Mouse (Mus musculus) midbrain, embryonic 13.5 days (tissue): ENCODE measurements around the gene Sgk1. TPM values are rescaled to one million over a fixed set of nuclear protein-coding genes. Genes with fewer than 3 reads are reported as not detected.

ENCODE experiments used
- ATAC-seq: fragments of 200-750 bp; cut with Nextera tagmentation; 2 replicates; pipeline ENCODE4 v1.8.0; 2017; ENCODE audit warnings: mild to moderate bottlenecking, moderate TSS enrichment, moderate library complexity
- H3K27ac ChIP-seq: fragments of 300-500 bp; sonication (generic); 2 replicates; pipeline ENCODE4 v1.5.1; 2015; ENCODE audit warnings: inconsistent platforms, mild to moderate bottlenecking, moderate library complexity
- H3K27me3 ChIP-seq: fragments of 300-500 bp; sonication (generic); 2 replicates; pipeline ENCODE4 v1.6.1; 2015; ENCODE audit warnings: mild to moderate bottlenecking, inconsistent platforms
- H3K36me3 ChIP-seq: fragments of 300-500 bp; sonication (generic); 2 replicates; pipeline ENCODE4 v1.6.1; 2015; ENCODE audit warnings: mild to moderate bottlenecking, inconsistent platforms
- H3K4me1 ChIP-seq: fragments of 300-500 bp; sonication (generic); replicated peaks from 2 replicates; pipeline ENCODE4 v1.6.1; 2015; ENCODE audit warnings: inconsistent platforms
- H3K4me2 ChIP-seq: fragments of 300-500 bp; sonication (generic); replicated peaks from 2 replicates; pipeline ENCODE4 v1.6.1; 2015; ENCODE audit warnings: moderate library complexity, mild to moderate bottlenecking, inconsistent platforms
- H3K4me3 ChIP-seq: fragments of 300-500 bp; sonication (generic); replicated peaks from 2 replicates; pipeline ENCODE4 v1.5.1; 2015; ENCODE audit warnings: mild to moderate bottlenecking, inconsistent platforms
- H3K9ac ChIP-seq: fragments of 300-500 bp; sonication (generic); replicated peaks from 2 replicates; pipeline ENCODE4 v1.6.1; 2015; ENCODE audit warnings: mild to moderate bottlenecking, inconsistent platforms
- H3K9me3 ChIP-seq: fragments of 300-500 bp; sonication (generic); 2 replicates; pipeline ENCODE4 v1.6.1; 2016; ENCODE audit warnings: mild to moderate bottlenecking, inconsistent platforms
- WGBS: fragments of 180-500 bp; shearing (Covaris S2); methylation state at CpG from one replicate; pipeline ENCODE4 v1.1.7; 2015; 5-methylcytosine and 5-hydroxymethylcytosine counted together
- polyA plus RNA-seq: library from polyadenylated mRNA; unstranded; fragments of >200 nt; fragmentation: Nextera tagmentation; extraction: Ambion mirVana; gene quantifications from 2 replicates; pipeline ENCODE4 v1.2.1, GENCODE M21; 2015

The Sgk1 gene
- polyA plus RNA-seq, 1 experiment from 2014 or later = 36.7 TPM

GRCm38 (mm10) chr10:21847931-21848670 is 33.9 kb upstream of the Sgk1 start:
- Histone ChIP-seq H3K4me2 (no peak overlapping the region), H3K9ac (no peak overlapping the region), H3K9me3 (no peaks in the 10 kb centered on the region), H3K4me1 (0 out of 2 replicates have a peak, but pooled peaks cover 3% of the 10 kb centered on the region), H3K4me3 (no peak overlapping the region), H3K36me3 (no peaks in the 10 kb centered on the region), H3K27me3 (no peaks in the 10 kb centered on the region), H3K27ac (no peak overlapping the region)
- no peak for ATAC-seq
- 78% methylated on average over 16 of the region's 16 CpGs for WGBS

- Histone ChIP-seq H3K4me3 (no peak overlapping the region), H3K36me3 (no peaks in the 10 kb centered on the region), H3K27me3 (no peaks in the 10 kb centered on the region), H3K4me1 (0 out of 2 replicates have a peak, but pooled peaks cover 3% of the 10 kb centered on the region), H3K9me3 (no peaks in the 10 kb centered on the region), H3K9ac (no peak overlapping the region), H3K27ac (no peak overlapping the region), H3K4me2 (no peak overlapping the region)
- ATAC-seq = no peak
- 90% methylated on average over 8 of the region's 8 CpGs for WGBS
Observed at GRCm38 (mm10) chr10:21849251-21849650, 32.7 kb upstream of the Sgk1 start.

- H3K4me3 ChIP-seq = no peak overlapping the region
- no peak for ATAC-seq
- 91% methylated on average over 3 of the region's 3 CpGs for WGBS
- H3K4me1 ChIP-seq = no peaks in the 10 kb centered on the region
- H3K36me3 ChIP-seq = no peaks in the 10 kb centered on the region
- no peak overlapping the region for H3K27ac ChIP-seq
- no peaks in the 10 kb centered on the region for H3K9me3 ChIP-seq
- H3K27me3 ChIP-seq = no peaks in the 10 kb centered on the region
- H3K4me2 ChIP-seq = no peak overlapping the region
- no peak overlapping the region for H3K9ac ChIP-seq
Observed at GRCm38 (mm10) chr10:21850330-21850729, 31.7 kb upstream of the Sgk1 start.

GRCm38 (mm10) chr10:21853122-21853521 is 28.9 kb upstream of the Sgk1 start:
- no peak overlapping the region for H3K27ac ChIP-seq
- no peak overlapping the region for H3K9ac ChIP-seq
- H3K27me3 ChIP-seq = no peaks in the 10 kb centered on the region
- WGBS = 91% methylated on average over 6 of the region's 6 CpGs
- H3K4me3 ChIP-seq = no peak overlapping the region
- no peak overlapping the region for H3K4me2 ChIP-seq
- H3K36me3 ChIP-seq = no peaks in the 10 kb centered on the region
- ATAC-seq = no peak
- H3K4me1 ChIP-seq = no peaks in the 10 kb centered on the region
- H3K9me3 ChIP-seq = no peaks in the 10 kb centered on the region

- Histone ChIP-seq H3K4me2 (no peak overlapping the region), H3K4me1 (no peaks in the 10 kb centered on the region), H3K9me3 (no peaks in the 10 kb centered on the region), H3K9ac (no peak overlapping the region), H3K36me3 (no peaks in the 10 kb centered on the region), H3K27me3 (no peaks in the 10 kb centered on the region), H3K4me3 (no peak overlapping the region), H3K27ac (no peak overlapping the region)
- 96% methylated on average over 14 of the region's 14 CpGs for WGBS
- ATAC-seq = no peak
Observed at GRCm38 (mm10) chr10:21853566-21854328, 28.2 kb upstream of the Sgk1 start.

- Histone ChIP-seq H3K9ac (no peak overlapping the region), H3K4me3 (no peak overlapping the region), H3K9me3 (no peaks in the 10 kb centered on the region), H3K27me3 (no peaks in the 10 kb centered on the region), H3K36me3 (no peaks in the 10 kb centered on the region), H3K4me1 (no peaks in the 10 kb centered on the region), H3K27ac (no peak overlapping the region), H3K4me2 (no peak overlapping the region)
- 91% methylated on average over 7 of the region's 7 CpGs for WGBS
- ATAC-seq = no peak
Observed at GRCm38 (mm10) chr10:21855338-21855737, 26.6 kb upstream of the Sgk1 start.

GRCm38 (mm10) chr10:21857676-21858075 is 24.3 kb upstream of the Sgk1 start:
- Histone ChIP-seq H3K27me3 (no peaks in the 10 kb centered on the region), H3K4me2 (no peak overlapping the region), H3K27ac (no peak overlapping the region), H3K4me1 (no peaks in the 10 kb centered on the region), H3K9ac (no peak overlapping the region), H3K9me3 (no peaks in the 10 kb centered on the region), H3K4me3 (no peak overlapping the region), H3K36me3 (no peaks in the 10 kb centered on the region)
- no peak for ATAC-seq
- 77% methylated on average over 10 of the region's 10 CpGs for WGBS

- Histone ChIP-seq H3K9ac (no peak overlapping the region), H3K4me1 (no peaks in the 10 kb centered on the region), H3K4me2 (no peak overlapping the region), H3K27ac (no peak overlapping the region), H3K9me3 (no peaks in the 10 kb centered on the region), H3K27me3 (no peaks in the 10 kb centered on the region), H3K36me3 (no peaks in the 10 kb centered on the region), H3K4me3 (no peak overlapping the region)
- WGBS = 84% methylated on average over 7 of the region's 7 CpGs
- no peak for ATAC-seq
Observed at GRCm38 (mm10) chr10:21858437-21858974, 23.5 kb upstream of the Sgk1 start.

GRCm38 (mm10) chr10:21866504-21866903 is 15.5 kb upstream of the Sgk1 start:
- H3K4me2 ChIP-seq = no peak overlapping the region
- 38% methylated on average over 4 of the region's 4 CpGs for WGBS
- no peaks in the 10 kb centered on the region for H3K36me3 ChIP-seq
- no peak for ATAC-seq
- H3K4me1 ChIP-seq = no peaks in the 10 kb centered on the region
- no peaks in the 10 kb centered on the region for H3K27me3 ChIP-seq
- no peaks in the 10 kb centered on the region for H3K9me3 ChIP-seq
- H3K27ac ChIP-seq = no peak overlapping the region
- no peak overlapping the region for H3K9ac ChIP-seq
- H3K4me3 ChIP-seq = no peak overlapping the region

GRCm38 (mm10) chr10:21868221-21868620 is 13.8 kb upstream of the Sgk1 start:
- H3K27ac ChIP-seq = no peak overlapping the region
- 85% methylated on average over 2 of the region's 2 CpGs for WGBS
- H3K4me2 ChIP-seq = no peak overlapping the region
- H3K4me1 ChIP-seq = no peaks in the 10 kb centered on the region
- no peaks in the 10 kb centered on the region for H3K27me3 ChIP-seq
- no peak overlapping the region for H3K9ac ChIP-seq
- no peak overlapping the region for H3K4me3 ChIP-seq
- no peaks in the 10 kb centered on the region for H3K9me3 ChIP-seq
- ATAC-seq = no peak
- H3K36me3 ChIP-seq = no peaks in the 10 kb centered on the region

GRCm38 (mm10) chr10:21868623-21869022 is 13.4 kb upstream of the Sgk1 start:
- no peak for ATAC-seq
- no peaks in the 10 kb centered on the region for H3K36me3 ChIP-seq
- no peaks in the 10 kb centered on the region for H3K27me3 ChIP-seq
- no peaks in the 10 kb centered on the region for H3K9me3 ChIP-seq
- no peaks in the 10 kb centered on the region for H3K4me1 ChIP-seq
- no peak overlapping the region for H3K4me2 ChIP-seq
- H3K9ac ChIP-seq = no peak overlapping the region
- WGBS = 69% methylated on average over 4 of the region's 4 CpGs
- H3K4me3 ChIP-seq = no peak overlapping the region
- H3K27ac ChIP-seq = no peak overlapping the region

- H3K36me3 ChIP-seq = no peaks in the 10 kb centered on the region
- H3K4me3 ChIP-seq = peak overlapping the region; percentile 55
- peak overlapping the region; percentile 78 for H3K9ac ChIP-seq
- H3K27me3 ChIP-seq = 0 out of 2 replicates have a peak, but pooled peaks cover 3% of the 10 kb centered on the region
- peak overlapping the region; percentile 94 for H3K27ac ChIP-seq
- H3K9me3 ChIP-seq = no peaks in the 10 kb centered on the region
- WGBS = 24% methylated on average over 4 of the region's 4 CpGs
- peaks cover 33% of the 10 kb centered on the region for H3K4me1 ChIP-seq
- ATAC-seq = no peak
- peak overlapping the region; percentile 60 for H3K4me2 ChIP-seq
Observed at GRCm38 (mm10) chr10:21881837-21882183, 174 bp upstream of the Sgk1 start.
